Mouse (Mus musculus): ENCODE results near the gene Klhdc3.

GRCm38 (mm10) chr17:46669911-46670310 lies 10.8 kb downstream of the Klhdc3 start:
- TF ChIP-seq CTCF (IDR thresholded peaks at IDR 0.05; ENCODE audit: low read depth, low read length) = no peak
- TF ChIP-seq POLR2A (IDR thresholded peaks at IDR 0.05; ENCODE audit: borderline replicate concordance, low read depth, low read length) = no peak
